Mouse (Mus musculus) CH12.LX (cell line): ENCODE measurements around the gene Anp32e. TPM values are rescaled to one million over a fixed set of nuclear protein-coding genes. Genes with fewer than 3 reads are reported as not detected.

Source experiments
- DNase-seq: peaks from one replicate; pipeline ENCODE4 v3.0.0-alpha.2; 2013; ENCODE audit errors: extremely low read depth
- H3K27ac ChIP-seq: 2 replicates; pipeline ENCODE4 v1.5.1; 2012; ENCODE audit warnings: low read depth, mild to moderate bottlenecking, control low read depth, moderate library complexity; ENCODE audit not compliant: insufficient read depth
- H3K27me3 ChIP-seq: replicated peaks from 2 replicates; pipeline ENCODE3; 2012; ENCODE audit warnings: inconsistent platforms
- H3K36me3 ChIP-seq, 2 experiments: replicated peaks in 1 of 2; 2 replicates each; pipeline versions ENCODE3 to v1.6.1; 2012; ENCODE audit warnings: inconsistent platforms in 1 of 2, low read length in 1 of 2, mild to moderate bottlenecking in 1 of 2, mixed read lengths in 1 of 2, moderate library complexity in 1 of 2; ENCODE audit not compliant: control insufficient read depth in 1 of 2, insufficient read depth in 1 of 2
- H3K4me1 ChIP-seq, 2 experiments: 2 replicates each; pipeline ENCODE4 v1.6.1; 2012; ENCODE audit warnings: inconsistent platforms in 1 of 2, moderate library complexity in 1 of 2; ENCODE audit not compliant: insufficient read depth in 2 of 2, control insufficient read depth in 1 of 2
- H3K4me2 ChIP-seq: 2 replicates; pipeline ENCODE4 v1.6.1; 2012; ENCODE audit warnings: low read depth, mild to moderate bottlenecking, control low read depth; ENCODE audit not compliant: poor library complexity, insufficient read depth, severe bottlenecking
- H3K4me3 ChIP-seq, 3 experiments: fragments of 150-350 bp in 1 of 3; sonication (generic) in 1 of 3; replicated peaks in 1 of 3; 2 replicates each; pipeline versions ENCODE3 to v1.5.1; 2011 to 2012; ENCODE audit warnings: low read depth in 2 of 3, low read length in 2 of 3, mild to moderate bottlenecking in 2 of 3, moderate library complexity in 2 of 3, control low read depth in 1 of 3, improper control_type of control experiment in 1 of 3, inconsistent platforms in 1 of 3, mixed read lengths in 1 of 3; ENCODE audit not compliant: poor library complexity in 1 of 3
- H3K79me2 ChIP-seq: replicated peaks from 2 replicates; pipeline ENCODE4 v1.6.1; 2012; ENCODE audit warnings: mild to moderate bottlenecking, moderate library complexity; ENCODE audit not compliant: control insufficient read depth, poor library complexity, insufficient read depth, severe bottlenecking; ENCODE audit errors: extremely low read depth
- H3K9ac ChIP-seq: 2 replicates; pipeline ENCODE4 v1.6.1; 2012; ENCODE audit warnings: low read depth, mild to moderate bottlenecking, control low read depth, moderate library complexity; ENCODE audit not compliant: insufficient read depth
- H3K9me3 ChIP-seq: replicated peaks from 2 replicates; pipeline ENCODE3; 2012; ENCODE audit warnings: low read length, inconsistent platforms, mixed read lengths
- BHLHE40 ChIP-seq: IDR thresholded peaks from 2 replicates; pipeline ENCODE4 v1.6.1; 2011; ENCODE audit warnings: mild to moderate bottlenecking, low read depth, low read length, improper control_type of control experiment
- CHD2 ChIP-seq: IDR thresholded peaks from 2 replicates; pipeline ENCODE4 v1.6.1; 2011; ENCODE audit warnings: low read length, improper control_type of control experiment
- CTCF ChIP-seq, 2 experiments: IDR thresholded peaks in 1 of 2; conservative IDR thresholded peaks in 1 of 2; 2 replicates each; pipeline ENCODE4 v1.5.1; 2011 to 2012; ENCODE audit warnings: low read depth in 2 of 2, low read length in 2 of 2, improper control_type of control experiment in 1 of 2, inconsistent platforms in 1 of 2, mild to moderate bottlenecking in 1 of 2, moderate library complexity in 1 of 2
- ETS1 ChIP-seq: conservative IDR thresholded peaks from 2 replicates; pipeline ENCODE4 v1.6.1; 2012; ENCODE audit warnings: low read depth, mild to moderate bottlenecking, inconsistent platforms, low read length, improper control_type of control experiment, moderate library complexity
- GABPA ChIP-seq: IDR thresholded peaks from 2 replicates; pipeline ENCODE4 v1.6.1; 2012; ENCODE audit warnings: low read depth, low read length, improper control_type of control experiment, inconsistent platforms; ENCODE audit not compliant: insufficient replicate concordance
- HCFC1 ChIP-seq: IDR thresholded peaks from 2 replicates; pipeline ENCODE4 v1.6.1; 2012; ENCODE audit warnings: low read depth, mild to moderate bottlenecking, inconsistent platforms, low read length, improper control_type of control experiment
- KAT2A ChIP-seq: IDR thresholded peaks from 2 replicates; pipeline ENCODE4 v1.6.1; 2012; ENCODE audit warnings: low read length, improper control_type of control experiment, inconsistent platforms; ENCODE audit not compliant: insufficient replicate concordance
- MAFK ChIP-seq: IDR thresholded peaks from 2 replicates; pipeline ENCODE4 v1.6.1; 2011; ENCODE audit warnings: low read length, improper control_type of control experiment; ENCODE audit not compliant: insufficient replicate concordance
- MAX ChIP-seq: IDR thresholded peaks from 2 replicates; pipeline ENCODE4 v1.6.1; 2011; ENCODE audit warnings: low read length, improper control_type of control experiment
- MAZ ChIP-seq: IDR thresholded peaks from 2 replicates; pipeline ENCODE4 v1.6.1; 2012; ENCODE audit warnings: low read depth, mild to moderate bottlenecking, inconsistent platforms, low read length, improper control_type of control experiment, moderate library complexity
- NELFE ChIP-seq: IDR thresholded peaks from 2 replicates; pipeline ENCODE4 v1.6.1; 2011; ENCODE audit warnings: low read depth, low read length, improper control_type of control experiment
- PAX5 ChIP-seq: IDR thresholded peaks from 2 replicates; pipeline ENCODE4 v1.6.1; 2012; ENCODE audit warnings: low read length, inconsistent platforms, mixed read lengths
- POLR2A ChIP-seq: IDR thresholded peaks from 2 replicates; pipeline ENCODE4 v1.6.1; 2011; ENCODE audit warnings: low read depth, mild to moderate bottlenecking, improper control_type of control experiment, low read length
- POLR2AphosphoS2 ChIP-seq: IDR thresholded peaks from 2 replicates; pipeline ENCODE4 v1.6.1; 2011; ENCODE audit warnings: low read depth, low read length, improper control_type of control experiment
- RAD21 ChIP-seq: IDR thresholded peaks from 2 replicates; pipeline ENCODE4 v1.6.1; 2011; ENCODE audit warnings: low read depth, mild to moderate bottlenecking, low read length, improper control_type of control experiment, moderate library complexity
- RCOR1 ChIP-seq: conservative IDR thresholded peaks from 2 replicates; pipeline ENCODE4 v1.6.1; 2012; ENCODE audit warnings: low read depth, mild to moderate bottlenecking, inconsistent platforms, low read length, improper control_type of control experiment
- SIN3A ChIP-seq: IDR thresholded peaks from 2 replicates; pipeline ENCODE4 v1.6.1; 2012; ENCODE audit warnings: low read length, improper control_type of control experiment, inconsistent platforms
- SMC3 ChIP-seq: IDR thresholded peaks from 2 replicates; pipeline ENCODE4 v1.6.1; 2011; ENCODE audit warnings: low read depth, low read length, improper control_type of control experiment
- TBP ChIP-seq: conservative IDR thresholded peaks from 2 replicates; pipeline ENCODE4 v1.6.1; 2011; ENCODE audit warnings: low read depth, low read length, improper control_type of control experiment
- TCF12 ChIP-seq: IDR thresholded peaks from 2 replicates; pipeline ENCODE4 v1.6.1; 2014; ENCODE audit warnings: low read depth, mild to moderate bottlenecking, inconsistent platforms, low read length, improper control_type of control experiment
- ZC3H11A ChIP-seq: IDR thresholded peaks from 2 replicates; pipeline ENCODE4 v1.6.1; 2012; ENCODE audit warnings: low read depth, mild to moderate bottlenecking, inconsistent platforms, low read length, improper control_type of control experiment
- ZKSCAN1 ChIP-seq: IDR thresholded peaks from 2 replicates; pipeline ENCODE4 v1.6.1; 2012; ENCODE audit warnings: low read depth, inconsistent platforms, low read length, improper control_type of control experiment, borderline replicate concordance
- ZMIZ1 ChIP-seq: IDR thresholded peaks from 2 replicates; pipeline ENCODE4 v1.6.1; 2012; ENCODE audit warnings: low read depth, mild to moderate bottlenecking, inconsistent platforms, low read length, improper control_type of control experiment
- dilution Hi-C: fragments of 300-500 bp; cut with MboI; formaldehyde crosslinking; loops from 2 replicates; pipeline ENCODE4 v1.14.3; 2020; ENCODE audit warnings: low sequenced_read_pairs; ENCODE audit not compliant: extremely low pct_unique_long_range_greater_than_20kb, extremely low pct_ligation_motif_present
- in situ Hi-C: fragments of 300-500 bp; cut with MboI; formaldehyde crosslinking; loops from 3 replicates; pipeline ENCODE4 v1.14.3; 2019; ENCODE audit warnings: low sequenced_read_pairs, low pct_ligation_motif_present, low pct_unique_long_range_greater_than_20kb, mixed read lengths
- polyA plus RNA-seq: library from polyadenylated mRNA; unstranded; fragments of >175 nt; gene quantifications from 2 replicates; pipeline ENCODE4 v1.2.1, GENCODE M21; 2012; ENCODE audit warnings: low read depth; ENCODE audit not compliant: insufficient read length
- total RNA-seq, 2 experiments: library from RNA; depleted of rRNA; stranded (reverse); fragments of 300-350 nt in 1 of 2; fragments of >200 nt in 1 of 2; gene quantifications; 2 replicates each; pipeline ENCODE4 v1.2.3; 2012 to 2014

Gene Anp32e
- total and polyA plus RNA-seq, 3 experiments: 74.2 to 439 (median 85.2) TPM

- Histone ChIP-seq H3K27me3 (peaks cover 4% of the 10 kb centered on the region), H3K36me3 (peaks cover 22 to 35% of the 10 kb centered on the region in 2 experiments), H3K4me2 (no peak overlapping the region), H3K9ac (no peak overlapping the region), H3K79me2 (peaks cover 7% of the 10 kb centered on the region; the same call in 1 of the 2 replicates)
- TF ChIP-seq ZKSCAN1: no peak
- no peak for TF ChIP-seq SIN3A
- TF ChIP-seq POLR2A: no peak
- TF ChIP-seq PAX5: no peak
- TF ChIP-seq SMC3: no peak
- TF ChIP-seq, all 38 proteins: peak for 0
- in situ Hi-C loops (loop anchor here (5.0 kb wide), 1 partner anchor 49 kb away; no protein-coding TSS in a partner anchor), dilution Hi-C loops (no loop called here)
- H3K27ac ChIP-seq: no peak overlapping the region
- no peak for DNase-seq
- peaks cover 36 to 83% of the 10 kb centered on the region in 2 experiments for H3K4me1 ChIP-seq
- no peak overlapping the region for H3K4me3 ChIP-seq
- no peaks in the 10 kb centered on the region for H3K9me3 ChIP-seq
Measured at GRCm38 (mm10) chr3:95992990-95993603, 64.1 kb downstream of the Anp32e start.

DNA sequence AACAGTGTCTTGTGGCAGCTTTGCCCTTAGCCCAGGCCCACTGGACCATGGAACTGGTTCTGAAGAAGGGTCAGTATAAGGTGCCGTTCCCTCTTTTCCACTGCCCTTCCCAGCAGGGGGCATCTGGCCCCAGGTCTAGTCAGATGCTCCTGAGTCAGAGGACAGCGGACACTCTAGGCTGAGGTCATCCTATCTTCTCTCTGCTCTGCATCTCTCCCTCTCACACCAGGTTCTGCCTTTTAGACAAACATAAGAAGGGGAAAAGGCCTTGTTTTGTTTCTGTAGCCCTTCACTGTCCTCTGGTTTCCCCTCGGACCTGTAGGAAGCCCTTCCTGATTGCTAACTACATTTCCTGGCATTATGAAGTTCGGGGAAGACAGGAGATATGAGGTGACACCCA is 64.8 kb downstream of the Anp32e start:
- Histone ChIP-seq H3K4me3 (peak overlapping the region in 2 of 3 experiments; percentile 69 to 82), H3K4me1 (peaks cover 33 to 75% of the 10 kb centered on the region in 2 experiments), H3K36me3 (peaks cover 20 to 30% of the 10 kb centered on the region in 2 experiments), H3K79me2 (peaks cover 7% of the 10 kb centered on the region; the same call in 1 of the 2 replicates), H3K9me3 (no peaks in the 10 kb centered on the region), H3K27me3 (peaks cover 4% of the 10 kb centered on the region), H3K27ac (0 out of 2 replicates have a peak overlapping the region, but pooled peaks have one; percentile 13), H3K4me2 (peak overlapping the region; percentile 84), H3K9ac (peak overlapping the region; percentile 93; the same call in 1 of the 2 replicates)
- DNase-seq: no peak
- in situ Hi-C loops: loop anchor here (5.0 kb wide), 1 partner anchor 48 kb away; no protein-coding TSS in a partner anchor
- TF ChIP-seq CTCF (conservative IDR thresholded peaks at IDR 0.05 in 1 of 2, IDR thresholded peaks at IDR 0.05 in 1 of 2; ENCODE audit: low read depth in 2 of 2, low read length in 2 of 2) (peak in 1 of 2 experiments; percentile 46; a peak in 2 of 4 replicates), CHD2 (no peak), SMC3 (peak; percentile 21; the same call in 1 of the 2 replicates), RAD21 (peak; percentile 15), MAZ (0 out of 2 replicates have a peak, but pooled peaks have one; percentile 20), ZMIZ1 (no peak), ZC3H11A (no peak), PAX5 (no peak), ETS1 (no peak), NELFE (no peak), SIN3A (peak; percentile 59), MAX (no peak), POLR2AphosphoS2 (no peak), MAFK (no peak), TBP (no peak), KAT2A (0 out of 2 replicates have a peak, but pooled peaks have one; percentile 10), BHLHE40 (no peak), RCOR1 (no peak), HCFC1 (no peak; the same call in 1 of the 2 replicates), GABPA (no peak), TCF12 (no peak)
- dilution Hi-C loops: no loop called here
